Mouse (Mus musculus): Measurements from ENCODE around the gene Plscr1. TPM values are rescaled to one million over a fixed set of nuclear protein-coding genes. Genes with fewer than 3 reads are reported as not detected.

Plscr1 gene
- polyA plus RNA-seq, 1 experiment = 21.4 TPM

GRCm38 (mm10) chr9:92305075-92305474 is 55.5 kb downstream of the Plscr1 start:
- Histone ChIP-seq H3K4me1 (ENCODE audit: control insufficient read depth, insufficient read depth, low read length) (no peaks in the 10 kb centered on the region), H3K4me3 (replicated peaks; ENCODE audit: control insufficient read depth, low read depth, low read length) (no peak overlapping the region), H3K27ac (ENCODE audit: control insufficient read depth, insufficient read depth, low read depth, low read length, poor library complexity) (no peak overlapping the region)
- TF ChIP-seq CTCF (IDR thresholded peaks at IDR 0.05; ENCODE audit: control insufficient read depth, insufficient read depth, low read length) (no peak), POLR2A (IDR thresholded peaks at IDR 0.05; ENCODE audit: borderline replicate concordance, control insufficient read depth, low read depth, low read length) (no peak)
- 61% methylated on average over 8 of the region's 8 CpGs for WGBS

- no peak overlapping the region for H3K27ac ChIP-seq (ENCODE audit: control insufficient read depth, insufficient read depth, low read depth, low read length, poor library complexity)
- no peaks in the 10 kb centered on the region for H3K4me1 ChIP-seq (ENCODE audit: control insufficient read depth, insufficient read depth, low read length)
- 86% methylated on average over 8 of the region's 8 CpGs for WGBS
- TF ChIP-seq CTCF (IDR thresholded peaks at IDR 0.05; ENCODE audit: control insufficient read depth, insufficient read depth, low read length) = no peak
- TF ChIP-seq POLR2A (IDR thresholded peaks at IDR 0.05; ENCODE audit: borderline replicate concordance, control insufficient read depth, low read depth, low read length) = no peak
- H3K4me3 ChIP-seq (replicated peaks; ENCODE audit: control insufficient read depth, low read depth, low read length) = no peak overlapping the region
Measured at GRCm38 (mm10) chr9:92305620-92306220, 56.2 kb downstream of the Plscr1 start.

GRCm38 (mm10) chr9:92309077-92309476 is 59.5 kb downstream of the Plscr1 start, which contains the start of gene 1700057G04Rik:
Gene 1700057G04Rik, plus strand, starts transcription at chr9:92309377.
- 87% methylated on average over 1 of the region's 1 CpGs for WGBS
- Histone ChIP-seq H3K4me1 (ENCODE audit: control insufficient read depth, insufficient read depth, low read length) (no peaks in the 10 kb centered on the region), H3K4me3 (replicated peaks; ENCODE audit: control insufficient read depth, low read depth, low read length) (no peak within 1 kb of the TSS), H3K27ac (ENCODE audit: control insufficient read depth, insufficient read depth, low read depth, low read length, poor library complexity) (no peak within 1 kb of the TSS)
- TF ChIP-seq POLR2A (IDR thresholded peaks at IDR 0.05; ENCODE audit: borderline replicate concordance, control insufficient read depth, low read depth, low read length) = no peak
- no peak for TF ChIP-seq CTCF (IDR thresholded peaks at IDR 0.05; ENCODE audit: control insufficient read depth, insufficient read depth, low read length)

GRCm38 (mm10) chr9:92316791-92317190 is 67.2 kb downstream of the Plscr1 start:
- 86% methylated on average over 3 of the region's 3 CpGs for WGBS
- H3K27ac ChIP-seq (ENCODE audit: control insufficient read depth, insufficient read depth, low read depth, low read length, poor library complexity) = no peak overlapping the region
- H3K4me1 ChIP-seq (ENCODE audit: control insufficient read depth, insufficient read depth, low read length) = no peaks in the 10 kb centered on the region
- TF ChIP-seq CTCF (IDR thresholded peaks at IDR 0.05; ENCODE audit: control insufficient read depth, insufficient read depth, low read length) (no peak), POLR2A (IDR thresholded peaks at IDR 0.05; ENCODE audit: borderline replicate concordance, control insufficient read depth, low read depth, low read length) (no peak)
- H3K4me3 ChIP-seq (replicated peaks; ENCODE audit: control insufficient read depth, low read depth, low read length) = no peak overlapping the region

Other genes starting within 250 kb of the Plscr1 start
- not detected in 2 replicates for gene Plscr5, start 56.8 kb upstream of the Plscr1 start, polyA plus RNA-seq (2011; ENCODE audit: insufficient read depth, insufficient read length, low replicate concordance, missing spikeins)
- gene Plscr2, start 25.9 kb downstream of the Plscr1 start, polyA plus RNA-seq (2011; ENCODE audit: insufficient read depth, insufficient read length, low replicate concordance, missing spikeins) = 4.5 TPM in 1 of 2 replicates, not detected in the other
- gene 1700057G04Rik, start 59.6 kb downstream of the Plscr1 start, polyA plus RNA-seq (2011; ENCODE audit: insufficient read depth, insufficient read length, low replicate concordance, missing spikeins) = not detected in 2 replicates
- 1.7 and 2.5 TPM in 2 replicates for gene Plscr4, start 207.6 kb downstream of the Plscr1 start, polyA plus RNA-seq (2011; ENCODE audit: insufficient read depth, insufficient read length, low replicate concordance, missing spikeins)